Mouse (Mus musculus) left cerebral cortex, postnatal 36 days (tissue): ENCODE results near the gene Fkbp6. TPM values are rescaled to one million over a fixed set of nuclear protein-coding genes. Genes with fewer than 3 reads are reported as not detected.

ENCODE experiments used
- DNase-seq, 2 experiments: peaks; one replicate each; pipeline ENCODE4 v3.0.0; 2021 to 2022; ENCODE audit warnings: low spot score in 2 of 2, mixed read lengths in 1 of 2
- intact Hi-C: fragments of 180-260 bp; cut with DNase I; formaldehyde crosslinking; loops from one replicate; pipeline ENCODE4 v1.15.1; 2025
- microRNA-seq: library from miRNA; unstranded; fragments of <30 nt; microRNA quantifications from one replicate; pipeline ENCODE4 v1.2.0, GENCODE M21; 2022
- total RNA-seq, 2 experiments: library from RNA; stranded (reverse); gene quantifications; 2 replicates each; pipeline ENCODE4 v1.2.3; 2021

Fkbp6 gene
- total RNA-seq, 2 experiments from 2014 or later: not detected

GRCm38 (mm10) chr5:135248956-135249676 lies 100.7 kb downstream of the Fkbp6 start:
- DNase-seq: no peak
- intact Hi-C loops: no loop called here

GRCm38 (mm10) chr5:135247337-135247736 lies 102.5 kb downstream of the Fkbp6 start:
- intact Hi-C loops: no loop called here
- no peak for DNase-seq

DNA sequence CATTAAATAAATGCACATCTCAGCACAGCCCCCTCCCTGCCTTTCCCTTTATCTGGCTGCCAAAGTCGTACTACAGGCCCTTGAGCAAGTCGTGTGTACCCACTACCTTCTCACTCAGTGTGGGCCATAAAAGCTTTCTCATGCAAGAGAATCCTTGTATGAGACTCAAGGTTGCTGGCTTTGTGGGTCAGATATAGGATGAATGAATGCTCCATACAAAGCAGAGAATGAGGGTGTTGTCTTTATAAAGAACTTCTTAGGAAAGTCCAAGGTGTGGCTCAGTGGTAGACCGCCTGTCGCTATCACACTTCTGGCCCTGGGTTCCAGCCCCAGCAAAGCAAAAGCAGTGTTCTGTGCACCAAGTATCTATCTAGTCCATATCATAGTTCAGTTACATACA lies 103.3 kb downstream of the Fkbp6 start:
- intact Hi-C loops: no loop called here
- no peak for DNase-seq

DNA sequence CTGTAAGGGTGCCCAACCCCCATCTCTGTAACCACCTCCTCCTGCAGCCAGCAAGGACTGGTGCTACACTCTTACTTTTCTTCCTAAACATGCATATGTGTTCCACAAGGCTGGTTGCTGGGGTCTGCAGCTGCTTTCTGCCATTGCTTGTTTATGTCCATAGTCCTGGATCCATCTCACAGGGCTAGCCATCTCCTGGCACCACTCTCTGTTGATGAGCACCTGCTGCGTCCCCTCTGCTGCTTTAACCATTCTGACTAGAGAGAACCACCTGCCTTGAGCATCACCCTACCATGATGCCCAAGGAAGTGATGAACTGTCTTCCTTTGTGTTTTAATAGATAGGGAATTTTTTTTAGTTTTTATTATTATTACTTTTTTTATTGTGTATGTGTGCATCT lies 106.7 kb downstream of the Fkbp6 start:
- DNase-seq: no peak
- intact Hi-C loops: no loop called here

- intact Hi-C loops: no loop called here
- no peak for DNase-seq
Measured at GRCm38 (mm10) chr5:135242608-135243007, 107.2 kb downstream of the Fkbp6 start.

GRCm38 (mm10) chr5:135242136-135242535 lies 107.7 kb downstream of the Fkbp6 start:
- DNase-seq: no peak
- intact Hi-C loops: no loop called here

Small RNA genes within 50 kb of the gene (microRNA-seq; reads per million reads assigned to microRNA genes)
- not detected for gene Mir7033

Other genes starting within 250 kb of the Fkbp6 start
- 10 to 100 TPM; 28.4 to 30.8 TPM for gene Tbl2, start 200.4 kb downstream of the Fkbp6 start, total RNA-seq
- 10 to 100 TPM; 54.7 to 58.3 TPM for gene Bcl7b, start 181.8 kb downstream of the Fkbp6 start, total RNA-seq
- 10 to 100 TPM; 60.9 to 85.3 TPM for gene Baz1b, start 162.8 kb downstream of the Fkbp6 start, total RNA-seq
- 1 to 10 TPM; 5.1 to 6.7 TPM for gene Fzd9, start 98.8 kb downstream of the Fkbp6 start, total RNA-seq
- gene Trim50, start 3.3 kb upstream of the Fkbp6 start, total RNA-seq: not detected
- 10 to 100 TPM; 16.9 to 21.0 TPM for gene Nsun5, start 19.9 kb upstream of the Fkbp6 start, total RNA-seq
- gene Pom121, start 44.5 kb upstream of the Fkbp6 start, total RNA-seq: 10 to 100 TPM; 50.0 to 54.1 TPM
- 10 to 100 TPM; 44.6 to 61.3 TPM for gene Hip1, start 195.1 kb upstream of the Fkbp6 start, total RNA-seq
- not detected for gene Ccl26, start 213.5 kb upstream of the Fkbp6 start, total RNA-seq
- gene Ccl24, start 223.0 kb upstream of the Fkbp6 start, total RNA-seq: under 1 TPM in 1 of 2 experiments, not detected in 1; 0.64 TPM